Mouse (Mus musculus): ENCODE results near the gene Inpp5d. TPM values are rescaled to one million over a fixed set of nuclear protein-coding genes. Genes with fewer than 3 reads are reported as not detected.

Inpp5d gene
- polyA plus RNA-seq, 1 experiment, result 201 TPM

GRCm38 (mm10) chr1:87614576-87615295 lies 5.4 kb upstream of the Inpp5d start:
- no peak for TF ChIP-seq GATA1 (IDR thresholded peaks at IDR 0.05; ENCODE audit: low read length)

GRCm38 (mm10) chr1:87620693-87621092 lies 581 bp downstream of the Inpp5d start:
- no peak for TF ChIP-seq GATA1 (IDR thresholded peaks at IDR 0.05; ENCODE audit: low read length)

- no peak for TF ChIP-seq GATA1 (IDR thresholded peaks at IDR 0.05; ENCODE audit: low read length)
These were observed 1.2 kb downstream of the Inpp5d start for GRCm38 (mm10) chr1:87621146-87621857.

- no peak for TF ChIP-seq GATA1 (IDR thresholded peaks at IDR 0.05; ENCODE audit: low read length)
These were observed 1.8 kb downstream of the Inpp5d start for GRCm38 (mm10) chr1:87621858-87622279.

- peak; percentile 66 for TF ChIP-seq GATA1 (IDR thresholded peaks at IDR 0.05; ENCODE audit: low read length)
These were observed 4.0 kb downstream of the Inpp5d start for GRCm38 (mm10) chr1:87623977-87624666.

GRCm38 (mm10) chr1:87624826-87625225 lies 4.7 kb downstream of the Inpp5d start:
- no peak for TF ChIP-seq GATA1 (IDR thresholded peaks at IDR 0.05; ENCODE audit: low read length)

GRCm38 (mm10) chr1:87625254-87626025 lies 5.3 kb downstream of the Inpp5d start:
- no peak for TF ChIP-seq GATA1 (IDR thresholded peaks at IDR 0.05; ENCODE audit: low read length)

- no peak for TF ChIP-seq GATA1 (IDR thresholded peaks at IDR 0.05; ENCODE audit: low read length)
These were observed 6.2 kb downstream of the Inpp5d start for GRCm38 (mm10) chr1:87626344-87626743.

GRCm38 (mm10) chr1:87628085-87628484 lies 8.0 kb downstream of the Inpp5d start:
- TF ChIP-seq GATA1 (IDR thresholded peaks at IDR 0.05; ENCODE audit: low read length), result peak; percentile 67

GRCm38 (mm10) chr1:87631584-87631983 lies 11.5 kb downstream of the Inpp5d start:
- TF ChIP-seq GATA1 (IDR thresholded peaks at IDR 0.05; ENCODE audit: low read length), result no peak

- TF ChIP-seq GATA1 (IDR thresholded peaks at IDR 0.05; ENCODE audit: low read length), result peak; percentile 77
These were observed 12.1 kb downstream of the Inpp5d start for GRCm38 (mm10) chr1:87632163-87632562.

GRCm38 (mm10) chr1:87636716-87637117 lies 16.6 kb downstream of the Inpp5d start:
- no peak for TF ChIP-seq GATA1 (IDR thresholded peaks at IDR 0.05; ENCODE audit: low read length)

- TF ChIP-seq GATA1 (IDR thresholded peaks at IDR 0.05; ENCODE audit: low read length), result no peak
These were observed 17.2 kb downstream of the Inpp5d start for GRCm38 (mm10) chr1:87637121-87637877.

- peak; percentile 6 for TF ChIP-seq GATA1 (IDR thresholded peaks at IDR 0.05; ENCODE audit: low read length)
These were observed 17.9 kb downstream of the Inpp5d start for GRCm38 (mm10) chr1:87637878-87638600.

Measured in G1E-ER4 (cell line).